Mouse (Mus musculus) spleen, postnatal 10 days (tissue): ENCODE results near the gene Foxn3.

Experiments
- DNase-seq, 2 experiments: peaks; one replicate each; pipeline ENCODE4 v3.0.0; 2021 to 2022; ENCODE audit warnings: low spot score in 2 of 2

Gene Foxn3

GRCm38 (mm10) chr12:99464291-99464690, 99.1 kb downstream of the Foxn3 start:
- DNase-seq = no peak

- DNase-seq = no peak
Measured at GRCm38 (mm10) chr12:99462846-99463245, 100.5 kb downstream of the Foxn3 start.

- no peak for DNase-seq
Measured at GRCm38 (mm10) chr12:99462302-99462701, 101.1 kb downstream of the Foxn3 start.

- DNase-seq = peak; percentile 32 to 57
Measured at GRCm38 (mm10) chr12:99457521-99458205, 105.7 kb downstream of the Foxn3 start.

GRCm38 (mm10) chr12:99455580-99455979, 107.8 kb downstream of the Foxn3 start:
- DNase-seq = no peak

- no peak for DNase-seq
Measured at GRCm38 (mm10) chr12:99454394-99454793, 109.0 kb downstream of the Foxn3 start.

GRCm38 (mm10) chr12:99453797-99454196, 109.6 kb downstream of the Foxn3 start:
- no peak for DNase-seq

- no peak for DNase-seq
Measured at GRCm38 (mm10) chr12:99450076-99450475, 113.3 kb downstream of the Foxn3 start.

- DNase-seq = no peak
Measured at GRCm38 (mm10) chr12:99447791-99448190, 115.6 kb downstream of the Foxn3 start.

- no peak for DNase-seq
Measured at GRCm38 (mm10) chr12:99445018-99445674, 118.2 kb downstream of the Foxn3 start.

- no peak for DNase-seq
Measured at GRCm38 (mm10) chr12:99442819-99443218, 120.6 kb downstream of the Foxn3 start.

GRCm38 (mm10) chr12:99440953-99441352, 122.4 kb downstream of the Foxn3 start:
- no peak for DNase-seq

GRCm38 (mm10) chr12:99440022-99440421, 123.4 kb downstream of the Foxn3 start:
- no peak for DNase-seq

- DNase-seq = no peak
Measured at GRCm38 (mm10) chr12:99435189-99435588, 128.2 kb downstream of the Foxn3 start.

GRCm38 (mm10) chr12:99433402-99433801, 130.0 kb downstream of the Foxn3 start:
- no peak for DNase-seq

GRCm38 (mm10) chr12:99431541-99431940, 131.8 kb downstream of the Foxn3 start:
- DNase-seq = no peak

GRCm38 (mm10) chr12:99430992-99431391, 132.4 kb downstream of the Foxn3 start:
- no peak for DNase-seq

- no peak for DNase-seq
Measured at GRCm38 (mm10) chr12:99429101-99429500, 134.3 kb downstream of the Foxn3 start.

GRCm38 (mm10) chr12:99426207-99426916, 137.0 kb downstream of the Foxn3 start:
- no peak for DNase-seq

- no peak for DNase-seq
Measured at GRCm38 (mm10) chr12:99419396-99419760, 144.0 kb downstream of the Foxn3 start.

GRCm38 (mm10) chr12:99418476-99419395, 144.6 kb downstream of the Foxn3 start:
- DNase-seq = no peak

- no peak for DNase-seq
Measured at GRCm38 (mm10) chr12:99417885-99418284, 145.5 kb downstream of the Foxn3 start.
